Mouse (Mus musculus) stomach, postnatal 0 days (tissue): Measurements from ENCODE around the gene Ttll8. TPM values are rescaled to one million over a fixed set of nuclear protein-coding genes. Genes with fewer than 3 reads are reported as not detected.
A peak's percentile ranks its signal among the peaks of the same experiment; 100 is the strongest.

ENCODE experiments used
- ATAC-seq: fragments of 200-750 bp; cut with Nextera tagmentation; 2 replicates; pipeline ENCODE4 v1.8.0; 2017; ENCODE audit not compliant: low FRiP score, low TSS enrichment
- DNase-seq: peaks from one replicate; pipeline ENCODE4 v3.0.0-alpha.2; 2016; ENCODE audit warnings: low spot score
- H3K27ac ChIP-seq: fragments of 300-500 bp; sonication (generic); replicated peaks from 2 replicates; pipeline ENCODE4 v1.5.1; 2014; ENCODE audit warnings: mild to moderate bottlenecking, control low read depth
- H3K27me3 ChIP-seq: fragments of 300-500 bp; sonication (generic); 2 replicates; pipeline ENCODE4 v1.6.1; 2014; ENCODE audit warnings: low read length; ENCODE audit not compliant: control insufficient read depth, insufficient read depth
- H3K36me3 ChIP-seq: fragments of 300-500 bp; sonication (generic); 2 replicates; pipeline ENCODE4 v1.6.1; 2014; ENCODE audit warnings: low read length, mixed read lengths; ENCODE audit not compliant: control insufficient read depth, insufficient read depth
- H3K4me1 ChIP-seq: fragments of 300-500 bp; sonication (generic); replicated peaks from 2 replicates; pipeline ENCODE4 v1.6.1; 2014; ENCODE audit warnings: antibody characterized with exemption; ENCODE audit not compliant: control insufficient read depth, insufficient read depth
- H3K4me2 ChIP-seq: fragments of 300-500 bp; sonication (generic); replicated peaks from 2 replicates; pipeline ENCODE4 v1.6.1; 2014; ENCODE audit warnings: low read depth, mild to moderate bottlenecking, control low read depth, moderate library complexity
- H3K4me3 ChIP-seq: fragments of 300-500 bp; sonication (generic); 2 replicates; pipeline ENCODE4 v1.5.1; 2014; ENCODE audit warnings: low read depth, low read length, control low read depth
- H3K9ac ChIP-seq: fragments of 300-500 bp; sonication (generic); 2 replicates; pipeline ENCODE4 v1.6.1; 2014; ENCODE audit warnings: mild to moderate bottlenecking, low read length, control low read depth, mixed read lengths
- H3K9me3 ChIP-seq: fragments of 300-500 bp; sonication (generic); 2 replicates; pipeline ENCODE4 v1.6.1; 2016; ENCODE audit warnings: low read length; ENCODE audit not compliant: control insufficient read depth
- CTCF ChIP-seq: IDR thresholded peaks from 2 replicates; pipeline ENCODE4 v1.5.1; 2016; ENCODE audit warnings: antibody characterized with exemption, low read depth, mild to moderate bottlenecking, moderate library complexity
- EP300 ChIP-seq: optimal IDR thresholded peaks from 2 replicates; pipeline ENCODE3; 2016; ENCODE audit warnings: antibody characterized with exemption
- WGBS: fragments of 180-500 bp; shearing (Covaris S2); extraction: QIAGEN DNeasy Blood & Tissue Kit; methylation state at CpG from one replicate; pipeline ENCODE4 v1.1.7; 2014; 5-methylcytosine and 5-hydroxymethylcytosine counted together
- polyA plus RNA-seq: library from polyadenylated mRNA; unstranded; fragments of >200 nt; fragmentation: Nextera tagmentation; extraction: Ambion mirVana; gene quantifications from 2 replicates; pipeline ENCODE4 v1.2.1, GENCODE M21; 2015

Gene Ttll8
- polyA plus RNA-seq, 1 experiment from 2014 or later = not detected

GRCm38 (mm10) chr15:88858707-88859106 lies 95.5 kb downstream of the Ttll8 start:
- H3K9ac ChIP-seq = no peak overlapping the region
- ATAC-seq = no peak
- H3K36me3 ChIP-seq = no peaks in the 10 kb centered on the region
- no peak for DNase-seq
- no peaks in the 10 kb centered on the region for H3K27me3 ChIP-seq
- no peak overlapping the region for H3K4me3 ChIP-seq
- no peak overlapping the region for H3K27ac ChIP-seq
- no peak overlapping the region for H3K4me2 ChIP-seq
- H3K9me3 ChIP-seq = no peaks in the 10 kb centered on the region
- 75% methylated on average over 2 of the region's 2 CpGs for WGBS
- peaks cover 6% of the 10 kb centered on the region for H3K4me1 ChIP-seq
- TF ChIP-seq CTCF (no peak), EP300 (no peak)

GRCm38 (mm10) chr15:88858141-88858541 lies 96.1 kb downstream of the Ttll8 start:
- TF ChIP-seq CTCF (no peak), EP300 (no peak)
- Histone ChIP-seq H3K4me1 (peaks cover 6% of the 10 kb centered on the region), H3K27ac (no peak overlapping the region), H3K36me3 (no peaks in the 10 kb centered on the region), H3K4me2 (no peak overlapping the region), H3K27me3 (no peaks in the 10 kb centered on the region), H3K9me3 (no peaks in the 10 kb centered on the region), H3K4me3 (no peak overlapping the region), H3K9ac (no peak overlapping the region)
- 66% methylated on average over 3 of the region's 3 CpGs for WGBS
- ATAC-seq = no peak
- no peak for DNase-seq

GRCm38 (mm10) chr15:88857361-88857760 lies 96.9 kb downstream of the Ttll8 start:
- DNase-seq (no peak), ATAC-seq (no peak)
- H3K4me3 ChIP-seq = no peak overlapping the region
- no peak overlapping the region for H3K9ac ChIP-seq
- TF ChIP-seq CTCF (no peak), EP300 (no peak)
- H3K27ac ChIP-seq = no peak overlapping the region
- no peaks in the 10 kb centered on the region for H3K36me3 ChIP-seq
- no peaks in the 10 kb centered on the region for H3K27me3 ChIP-seq
- 94% methylated on average over 7 of the region's 7 CpGs for WGBS
- H3K9me3 ChIP-seq = no peaks in the 10 kb centered on the region
- H3K4me1 ChIP-seq = peaks cover 9% of the 10 kb centered on the region
- no peak overlapping the region for H3K4me2 ChIP-seq

- Histone ChIP-seq H3K4me2 (no peak overlapping the region), H3K4me3 (no peak overlapping the region), H3K9me3 (no peaks in the 10 kb centered on the region), H3K4me1 (peaks cover 9% of the 10 kb centered on the region), H3K27me3 (no peaks in the 10 kb centered on the region), H3K27ac (no peak overlapping the region), H3K36me3 (no peaks in the 10 kb centered on the region), H3K9ac (no peak overlapping the region)
- TF ChIP-seq EP300 (no peak), CTCF (no peak)
- ATAC-seq (no peak), DNase-seq (no peak)
- WGBS = 72% methylated on average over 5 of the region's 5 CpGs
These were observed 97.6 kb downstream of the Ttll8 start for GRCm38 (mm10) chr15:88856613-88857012.

- no peak for ATAC-seq
- Histone ChIP-seq H3K36me3 (no peaks in the 10 kb centered on the region), H3K4me2 (no peak overlapping the region), H3K4me3 (no peak overlapping the region), H3K9me3 (no peaks in the 10 kb centered on the region), H3K27me3 (no peaks in the 10 kb centered on the region), H3K27ac (peak overlapping the region; percentile 65; the same call in 1 of the 2 replicates), H3K9ac (no peak overlapping the region), H3K4me1 (peaks cover 9% of the 10 kb centered on the region)
- no peak for DNase-seq
- TF ChIP-seq EP300 (no peak), CTCF (no peak)
- 63% methylated on average over 6 of the region's 6 CpGs for WGBS
These were observed 98.3 kb downstream of the Ttll8 start for GRCm38 (mm10) chr15:88855896-88856417.

GRCm38 (mm10) chr15:88854969-88855830 lies 99.0 kb downstream of the Ttll8 start:
- Histone ChIP-seq H3K4me1 (peaks cover 9% of the 10 kb centered on the region), H3K9me3 (no peaks in the 10 kb centered on the region), H3K36me3 (no peaks in the 10 kb centered on the region), H3K9ac (no peak overlapping the region), H3K4me2 (no peak overlapping the region), H3K27ac (peak overlapping the region; percentile 65; the same call in 1 of the 2 replicates), H3K4me3 (no peak overlapping the region), H3K27me3 (no peaks in the 10 kb centered on the region)
- 56% methylated on average over 15 of the region's 15 CpGs for WGBS
- TF ChIP-seq CTCF (no peak), EP300 (no peak)
- ATAC-seq = no peak
- no peak for DNase-seq
